Mouse (Mus musculus) cortical plate, adult 2 months (tissue): ENCODE measurements around the gene Myl6. TPM values are rescaled to one million over a fixed set of nuclear protein-coding genes. Genes with fewer than 3 reads are reported as not detected.
A peak's percentile ranks its signal among the peaks of the same experiment; 100 is the strongest.

Experiments used
- H3K27ac ChIP-seq: fragments of 200-500 bp; 2 replicates; pipeline ENCODE4 v1.5.1; 2012; ENCODE audit warnings: low read length, control low read depth, inconsistent platforms; ENCODE audit not compliant: insufficient read depth
- H3K4me1 ChIP-seq: fragments of 200-500 bp; 2 replicates; pipeline ENCODE4 v1.6.1; 2011; ENCODE audit warnings: low read length; ENCODE audit not compliant: control insufficient read depth, insufficient read depth
- H3K4me3 ChIP-seq: fragments of 200-500 bp; 2 replicates; pipeline ENCODE4 v1.5.1; 2011; ENCODE audit warnings: mild to moderate bottlenecking, low read length, control low read depth; ENCODE audit not compliant: insufficient read depth
- CTCF ChIP-seq: fragments of 200-500 bp; IDR thresholded peaks from 2 replicates; pipeline ENCODE4 v1.5.1; 2011; ENCODE audit warnings: mild to moderate bottlenecking, control low read depth, low read length; ENCODE audit not compliant: insufficient read depth; ENCODE audit errors: extremely low read depth
- POLR2A ChIP-seq: fragments of 200-500 bp; IDR thresholded peaks from 2 replicates; pipeline ENCODE4 v1.6.1; 2011; ENCODE audit warnings: mild to moderate bottlenecking, low read length, control low read depth; ENCODE audit not compliant: insufficient read depth; ENCODE audit errors: extremely low read depth
- polyA plus RNA-seq: library from polyadenylated mRNA; depleted of rRNA; stranded (reverse); fragments of >200 nt; gene quantifications from 2 replicates; pipeline ENCODE4 v1.2.3, GENCODE M21; 2012

Myl6 gene
- polyA plus RNA-seq, 1 experiment, result 1,338 TPM

GRCm38 (mm10) chr10:128491495-128491894 lies 2.5 kb downstream of the Myl6 start:
- H3K4me1 ChIP-seq, result peaks cover 2% of the 10 kb centered on the region
- peak overlapping the region; percentile 76 for H3K4me3 ChIP-seq
- H3K27ac ChIP-seq, result no peak overlapping the region
- TF ChIP-seq CTCF (no peak), POLR2A (no peak)

GRCm38 (mm10) chr10:128490912-128491311 lies 3.0 kb downstream of the Myl6 start:
- peaks cover 2% of the 10 kb centered on the region for H3K4me1 ChIP-seq
- H3K27ac ChIP-seq, result no peak overlapping the region
- H3K4me3 ChIP-seq, result peak overlapping the region; percentile 76; the same call in 1 of the 2 replicates
- no peak for TF ChIP-seq POLR2A
- no peak for TF ChIP-seq CTCF

- Histone ChIP-seq H3K4me3 (no peak overlapping the region), H3K4me1 (peaks cover 2% of the 10 kb centered on the region), H3K27ac (no peak overlapping the region)
- TF ChIP-seq CTCF, result no peak
- no peak for TF ChIP-seq POLR2A
Measured at GRCm38 (mm10) chr10:128490232-128490631, 3.7 kb downstream of the Myl6 start.

GRCm38 (mm10) chr10:128489785-128490184 lies 4.2 kb downstream of the Myl6 start:
- Histone ChIP-seq H3K27ac (no peak overlapping the region), H3K4me1 (peaks cover 2% of the 10 kb centered on the region), H3K4me3 (no peak overlapping the region)
- TF ChIP-seq POLR2A (no peak), CTCF (no peak)

- peaks cover 2% of the 10 kb centered on the region for H3K4me1 ChIP-seq
- no peak overlapping the region for H3K4me3 ChIP-seq
- TF ChIP-seq CTCF (no peak), POLR2A (no peak)
- H3K27ac ChIP-seq, result no peak overlapping the region
Measured at GRCm38 (mm10) chr10:128489380-128489779, 4.6 kb downstream of the Myl6 start.

- Histone ChIP-seq H3K27ac (no peak overlapping the region; the same call in 1 of the 2 replicates), H3K4me1 (peaks cover 2% of the 10 kb centered on the region), H3K4me3 (no peak overlapping the region)
- TF ChIP-seq CTCF, result no peak
- no peak for TF ChIP-seq POLR2A
Measured at GRCm38 (mm10) chr10:128488776-128489175, 5.2 kb downstream of the Myl6 start.

GRCm38 (mm10) chr10:128487861-128488712 lies 5.9 kb downstream of the Myl6 start:
- no peak overlapping the region for H3K27ac ChIP-seq
- H3K4me1 ChIP-seq, result peaks cover 2% of the 10 kb centered on the region
- no peak overlapping the region for H3K4me3 ChIP-seq

GRCm38 (mm10) chr10:128486370-128486769 lies 7.6 kb downstream of the Myl6 start:
- no peak overlapping the region for H3K27ac ChIP-seq
- TF ChIP-seq CTCF, result no peak
- TF ChIP-seq POLR2A, result no peak
- H3K4me1 ChIP-seq, result no peaks in the 10 kb centered on the region; the same call in 1 of the 2 replicates
- H3K4me3 ChIP-seq, result no peak overlapping the region

More at GRCm38 (mm10) chr10:128487861-128488712, 5.9 kb downstream of the Myl6 start:
- TF ChIP-seq POLR2A (no peak), CTCF (no peak)

GRCm38 (mm10) chr10:128474366-128474765 lies 19.6 kb downstream of the Myl6 start:
- no peak for TF ChIP-seq POLR2A
- TF ChIP-seq CTCF, result no peak
- no peak overlapping the region for H3K4me3 ChIP-seq
- no peak overlapping the region for H3K27ac ChIP-seq
- no peaks in the 10 kb centered on the region for H3K4me1 ChIP-seq

- Histone ChIP-seq H3K4me1 (peaks cover 6% of the 10 kb centered on the region; the same call in 1 of the 2 replicates), H3K27ac (no peak overlapping the region), H3K4me3 (peak overlapping the region; percentile 86)
- TF ChIP-seq CTCF (no peak), POLR2A (no peak)
Measured at GRCm38 (mm10) chr10:128460270-128460630, 33.7 kb downstream of the Myl6 start.
